Mouse (Mus musculus) left cerebral cortex, adult 18-20 months (tissue): ENCODE results near the gene Rgs9bp. TPM values are rescaled to one million over a fixed set of nuclear protein-coding genes. Genes with fewer than 3 reads are reported as not detected.
"Not testable (repeated sequence)": the region's sequence is repeated elsewhere in the genome, so short reads cannot be mapped to it uniquely, and the experiment has no call there.

Experiments used
- DNase-seq, 2 experiments: peaks; one replicate each; pipeline ENCODE4 v3.0.0; 2021 to 2022; ENCODE audit warnings: low spot score in 2 of 2, mixed read lengths in 1 of 2
- total RNA-seq, 2 experiments: library from RNA; stranded (reverse); gene quantifications; 2 replicates each; pipeline ENCODE4 v1.2.3; 2021

The Rgs9bp gene
- total RNA-seq, 2 experiments from 2014 or later = 0.58 to 0.68 TPM

DNA sequence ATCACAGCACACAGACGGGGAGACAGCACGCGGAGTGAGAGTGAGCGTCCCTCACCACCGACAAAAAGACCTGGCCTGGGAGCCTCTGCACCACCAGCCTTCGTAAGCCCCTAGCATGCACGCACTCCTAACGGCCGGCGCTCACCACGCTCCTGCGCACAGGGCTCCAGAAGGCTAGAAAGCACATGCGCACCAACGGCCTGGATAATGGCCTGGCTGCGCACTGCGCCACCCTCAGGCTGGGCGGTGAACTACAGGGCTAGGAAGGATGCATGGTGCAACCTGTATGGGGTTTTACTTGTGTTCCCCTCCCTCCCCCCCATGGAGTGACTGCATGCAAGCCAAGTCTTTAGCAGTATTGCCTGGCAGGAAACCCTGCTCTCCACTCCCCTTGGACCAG lies 47.8 kb downstream of the Rgs9bp start, which contains the start of gene Tdrd12:
Gene Tdrd12 (minus strand): TSS at position 184 of the 400 bp plus-strand sequence.
- DNase-seq = no peak

DNA sequence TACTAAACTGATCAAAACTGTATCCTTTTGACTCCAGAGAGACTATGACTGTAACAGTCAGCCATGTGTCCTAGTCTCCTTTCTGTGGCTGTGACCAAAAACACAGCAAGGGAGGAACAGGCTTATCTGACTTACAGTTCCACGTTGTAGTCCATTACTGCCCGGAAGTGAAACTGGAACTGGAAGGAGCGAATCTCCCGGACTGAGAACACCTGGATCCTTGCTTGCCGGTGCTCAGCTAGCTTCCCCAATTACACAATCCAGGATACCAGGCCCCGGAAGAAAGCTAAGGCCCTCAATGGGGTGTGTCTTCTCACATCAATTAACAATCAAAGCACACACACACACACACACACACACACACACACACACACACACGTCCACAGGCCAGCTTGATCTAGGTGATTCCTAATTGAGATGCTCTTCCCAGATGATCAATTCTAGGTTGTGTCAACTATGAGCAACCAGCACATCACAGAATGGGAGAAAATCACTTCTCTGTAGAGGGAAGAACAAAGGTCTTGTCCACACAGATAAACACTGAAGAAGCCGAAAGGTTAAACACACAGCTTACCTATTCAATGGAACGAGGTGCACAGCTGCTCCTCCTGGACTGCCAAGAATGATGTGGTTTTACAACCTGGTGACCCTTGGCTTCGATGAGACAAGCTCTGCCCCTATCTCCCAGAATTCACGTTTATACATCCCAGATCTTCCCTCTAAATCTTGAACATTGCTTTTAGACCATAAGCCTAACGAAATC lies 49.5 kb downstream of the Rgs9bp start:
- DNase-seq = no peak

DNA sequence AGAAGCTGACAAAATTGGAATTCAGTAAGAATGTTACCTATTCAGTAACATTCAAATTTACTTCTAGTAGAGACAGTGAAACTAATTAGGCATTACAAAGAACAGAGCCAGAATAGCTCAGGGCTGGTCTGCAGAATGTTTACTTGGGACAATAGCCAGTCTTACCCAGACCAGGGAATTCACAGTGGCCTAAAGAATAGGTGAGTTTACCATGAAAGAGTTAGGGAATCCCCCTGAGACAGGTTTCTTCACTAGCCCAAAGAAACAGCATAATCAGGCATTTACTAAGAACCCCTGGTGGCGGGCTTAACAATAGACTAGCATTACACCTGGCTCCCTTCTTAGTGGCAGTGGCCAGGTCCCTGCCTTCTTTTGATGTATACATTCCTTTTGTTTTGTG lies 54.8 kb downstream of the Rgs9bp start:
- DNase-seq = not testable (repeated sequence)

DNA sequence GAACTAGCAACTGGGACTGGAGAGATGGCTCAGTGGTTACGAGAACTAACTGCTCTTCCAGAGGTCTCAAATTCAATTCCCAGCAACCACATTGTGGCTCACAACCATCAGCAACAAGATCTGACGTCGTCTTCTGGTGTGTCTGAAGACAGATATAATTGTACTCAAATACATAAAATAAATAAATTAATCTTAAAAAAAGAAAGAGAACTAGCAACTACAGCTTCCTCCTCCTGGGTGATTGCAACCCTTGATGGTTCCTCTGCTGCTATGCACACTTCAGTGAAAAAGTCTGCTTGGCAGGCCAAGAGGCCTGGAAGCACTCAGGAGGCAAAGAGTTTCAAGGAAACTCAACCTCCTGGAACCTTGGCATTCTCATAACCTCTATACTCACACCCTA lies 55.4 kb downstream of the Rgs9bp start:
- DNase-seq = no peak

Other genes starting within 250 kb of the Rgs9bp start
- gene Faap24, start 188.7 kb downstream of the Rgs9bp start, total RNA-seq = 1 to 10 TPM; 4.8 to 5.0 TPM
- 10 to 100 TPM; 18.2 to 18.9 TPM for gene Cep89, start 188.5 kb downstream of the Rgs9bp start, total RNA-seq
- gene Slc7a9, start 136.8 kb downstream of the Rgs9bp start, total RNA-seq = not detected
- under 1 TPM; 0.40 to 0.59 TPM for gene Tdrd12, start 47.8 kb downstream of the Rgs9bp start, total RNA-seq
- gene Nudt19, start 29.3 kb downstream of the Rgs9bp start, total RNA-seq = 10 to 100 TPM; 68.2 to 70.0 TPM
- gene Ankrd27, start 662 bp upstream of the Rgs9bp start, total RNA-seq = 10 to 100 TPM; 39.8 to 44.5 TPM
- gene Pdcd5, start 61.9 kb upstream of the Rgs9bp start, total RNA-seq = 10 to 100 TPM; 65.5 to 67.8 TPM
- 100 to 1,000 TPM in 1 of 2 experiments, 10 to 100 TPM in 1; 57.8 to 102 TPM for gene Dpy19l3, start 168.9 kb upstream of the Rgs9bp start, total RNA-seq
- 10 to 100 TPM; 25.7 to 29.0 TPM for gene Zfp507, start 217.4 kb upstream of the Rgs9bp start, total RNA-seq